Mouse (Mus musculus) heart, embryonic 14.5 days (tissue): ENCODE measurements around the gene Zmynd10. TPM values are rescaled to one million over a fixed set of nuclear protein-coding genes. Genes with fewer than 3 reads are reported as not detected.

Experiments used
- ATAC-seq: fragments of 200-750 bp; cut with Nextera tagmentation; 2 replicates; pipeline ENCODE4 v1.8.0; 2017; ENCODE audit warnings: low read depth, moderate TSS enrichment; ENCODE audit not compliant: insufficient number of reproducible peaks, insufficient read depth, low FRiP score
- H3K27ac ChIP-seq, 2 experiments: fragments of 200-500 bp in 1 of 2; fragments of 300-500 bp in 1 of 2; sonication (generic) in 1 of 2; replicated peaks in 1 of 2; 2 replicates each; pipeline ENCODE4 v1.5.1; 2012 to 2014; ENCODE audit warnings: low read depth in 2 of 2, low read length in 2 of 2, control low read depth in 1 of 2, mild to moderate bottlenecking in 1 of 2, mixed read lengths in 1 of 2; ENCODE audit not compliant: control insufficient read depth in 1 of 2, insufficient read depth in 1 of 2
- H3K27me3 ChIP-seq: fragments of 300-500 bp; sonication (generic); 2 replicates; pipeline ENCODE4 v1.6.1; 2014; ENCODE audit warnings: mild to moderate bottlenecking, low read length, control low read depth; ENCODE audit not compliant: control insufficient read depth, insufficient read depth
- H3K36me3 ChIP-seq: fragments of 300-500 bp; sonication (generic); 2 replicates; pipeline ENCODE4 v1.6.1; 2014; ENCODE audit warnings: mild to moderate bottlenecking, control low read depth, low read length, mixed read lengths; ENCODE audit not compliant: control insufficient read depth, insufficient read depth
- H3K4me1 ChIP-seq, 2 experiments: fragments of 200-500 bp in 1 of 2; fragments of 300-500 bp in 1 of 2; sonication (generic) in 1 of 2; 2 replicates each; pipeline ENCODE4 v1.6.1; 2012 to 2014; ENCODE audit warnings: low read length in 2 of 2, control low read depth in 1 of 2, mixed read lengths in 1 of 2; ENCODE audit not compliant: control insufficient read depth in 2 of 2, insufficient read depth in 2 of 2
- H3K4me2 ChIP-seq: fragments of 300-500 bp; sonication (generic); 2 replicates; pipeline ENCODE4 v1.6.1; 2014; ENCODE audit warnings: mild to moderate bottlenecking, low read length
- H3K4me3 ChIP-seq, 2 experiments: fragments of 200-500 bp in 1 of 2; fragments of 300-500 bp in 1 of 2; sonication (generic) in 1 of 2; 2 replicates each; pipeline ENCODE4 v1.5.1; 2012 to 2014; ENCODE audit warnings: low read length in 2 of 2, mild to moderate bottlenecking in 2 of 2, control low read depth in 1 of 2, low read depth in 1 of 2, moderate library complexity in 1 of 2; ENCODE audit not compliant: control insufficient read depth in 1 of 2, insufficient read depth in 1 of 2
- H3K9ac ChIP-seq: fragments of 300-500 bp; sonication (generic); 2 replicates; pipeline ENCODE4 v1.6.1; 2014; ENCODE audit warnings: mild to moderate bottlenecking, low read length
- H3K9me3 ChIP-seq: fragments of 300-500 bp; sonication (generic); 2 replicates; pipeline ENCODE4 v1.6.1; 2016; ENCODE audit warnings: low read length, control low read depth; ENCODE audit not compliant: control insufficient read depth
- WGBS: fragments of 180-500 bp; shearing (Covaris S2); extraction: QIAGEN DNeasy Blood & Tissue Kit; methylation state at CpG from one replicate; pipeline ENCODE4 v1.1.7; 2014; 5-methylcytosine and 5-hydroxymethylcytosine counted together
- polyA plus RNA-seq: library from polyadenylated mRNA; unstranded; fragments of >200 nt; fragmentation: Nextera tagmentation; extraction: Ambion mirVana; gene quantifications from 2 replicates; pipeline ENCODE4 v1.2.1, GENCODE M21; 2014

Gene Zmynd10
- polyA plus RNA-seq, 1 experiment from 2014 or later: not detected

DNA sequence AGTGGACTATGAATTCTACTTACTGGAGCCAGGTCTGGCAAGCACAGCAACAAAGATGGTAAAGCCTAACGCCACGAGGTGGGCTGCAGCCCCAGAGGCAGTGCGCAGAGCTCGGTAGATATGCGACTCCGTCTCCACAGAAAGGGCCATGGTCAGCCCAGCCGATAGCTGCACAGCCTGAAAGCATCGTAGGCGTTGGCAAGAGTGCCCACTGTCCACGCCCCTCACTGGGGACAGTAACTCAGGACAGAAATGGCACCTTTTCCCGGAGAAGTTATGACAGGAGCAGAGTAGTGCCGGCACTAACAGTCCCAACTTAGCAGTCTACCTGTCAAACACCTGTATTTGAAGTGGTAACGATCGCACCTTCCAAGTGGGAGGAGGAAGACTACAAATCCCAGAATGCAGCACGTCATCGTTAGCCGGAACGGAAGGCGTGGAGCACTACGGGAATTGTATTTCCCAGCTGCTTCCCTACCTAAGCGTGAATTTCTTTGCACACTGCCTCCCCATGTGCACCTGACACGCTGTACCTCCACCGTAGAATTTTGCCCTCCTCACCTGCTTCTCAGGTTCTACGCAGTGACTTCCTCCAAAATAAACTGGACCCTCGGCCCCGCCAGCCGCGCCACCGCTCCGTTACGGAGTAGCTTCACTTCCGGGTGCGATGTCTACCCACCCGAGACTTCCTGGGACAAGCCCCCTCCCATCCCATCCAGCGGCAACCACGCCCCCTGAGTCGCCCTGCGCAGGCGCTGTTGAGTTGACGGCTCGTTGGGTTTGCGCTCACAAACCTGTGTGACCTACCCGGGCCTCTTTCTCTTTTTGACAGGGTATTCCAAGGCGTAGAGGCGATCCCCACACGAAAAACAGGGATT is 5.4 kb upstream of the Zmynd10 start, which contains the start of the genes Cyb561d2 and Nprl2:
Gene Cyb561d2, minus strand, starts transcription at position 720 of the 878 bp plus-strand sequence.
Gene Nprl2, plus strand, starts transcription at position 753 of the 878 bp plus-strand sequence.
- Histone ChIP-seq H3K4me1 (peaks cover 18 to 28% of the 10 kb centered on the region in 2 experiments), H3K27me3 (no peaks in the 10 kb centered on the region), H3K27ac (peak within 1 kb of the TSS in 1 of 2 experiments; percentile 57; a peak in 2 of 4 replicates), H3K4me2 (peak within 1 kb of the TSS; percentile 94), H3K4me3 (peak within 1 kb of the TSS; percentile 69 to 86), H3K9me3 (no peaks in the 10 kb centered on the region), H3K36me3 (peaks cover 54% of the 10 kb centered on the region), H3K9ac (peak within 1 kb of the TSS; percentile 73)
- ATAC-seq: peak; percentile 78
- WGBS: under 1% methylated on average over 46 of the region's 46 CpGs

DNA sequence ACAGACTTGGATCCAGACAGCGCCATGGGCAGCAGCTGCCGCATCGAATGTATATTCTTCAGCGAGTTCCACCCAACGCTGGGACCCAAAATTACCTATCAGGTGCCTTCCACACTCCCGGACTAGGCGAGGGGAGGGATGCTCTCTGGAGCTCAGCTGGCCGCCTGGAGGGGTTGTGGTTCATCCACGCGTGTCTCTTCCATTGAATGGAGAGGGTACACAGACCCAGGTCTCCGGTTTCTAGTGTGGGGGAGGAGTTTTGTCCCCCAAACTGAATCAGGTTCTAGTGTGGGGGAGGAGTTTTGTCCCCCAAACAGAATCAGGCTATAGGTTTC is 4.8 kb upstream of the Zmynd10 start:
- H3K9me3 ChIP-seq: no peaks in the 10 kb centered on the region
- peaks cover 52% of the 10 kb centered on the region for H3K36me3 ChIP-seq
- no peak for ATAC-seq
- H3K4me1 ChIP-seq: peaks cover 18 to 28% of the 10 kb centered on the region in 2 experiments
- H3K4me2 ChIP-seq: peak overlapping the region; percentile 94
- peak overlapping the region; percentile 73 for H3K9ac ChIP-seq
- H3K27ac ChIP-seq: peak overlapping the region in 1 of 2 experiments; percentile 31; a peak in 1 of 4 replicates
- peak overlapping the region; percentile 69 to 86 for H3K4me3 ChIP-seq
- WGBS: 2% methylated on average over 11 of the region's 11 CpGs
- no peaks in the 10 kb centered on the region for H3K27me3 ChIP-seq

DNA sequence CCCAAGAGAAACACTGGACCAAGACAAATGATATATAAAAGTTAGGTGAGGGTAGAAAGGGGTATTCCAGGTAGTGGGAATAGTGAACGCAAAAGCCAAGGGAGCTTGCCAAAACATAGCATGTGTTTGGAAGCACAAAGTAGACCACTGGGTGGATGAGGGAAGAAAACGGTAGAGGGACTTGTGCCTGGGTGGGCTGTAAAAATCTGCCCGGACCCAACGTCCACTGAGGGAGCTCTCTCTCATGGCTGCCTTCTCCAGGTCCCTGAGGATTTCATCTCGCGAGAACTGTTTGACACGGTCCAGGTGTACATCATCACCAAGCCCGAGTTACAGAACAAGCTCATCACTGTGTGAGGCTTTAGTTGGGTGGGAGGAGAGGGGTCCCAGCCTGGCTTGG is 4.4 kb upstream of the Zmynd10 start:
- no peak for ATAC-seq
- 41% methylated on average over 8 of the region's 8 CpGs for WGBS
- Histone ChIP-seq H3K9ac (peak overlapping the region; percentile 73), H3K4me3 (peak overlapping the region; percentile 69 to 86), H3K4me1 (peaks cover 18 to 30% of the 10 kb centered on the region in 2 experiments), H3K4me2 (peak overlapping the region; percentile 94), H3K36me3 (peaks cover 48% of the 10 kb centered on the region), H3K9me3 (no peaks in the 10 kb centered on the region), H3K27ac (no peak overlapping the region), H3K27me3 (no peaks in the 10 kb centered on the region)

DNA sequence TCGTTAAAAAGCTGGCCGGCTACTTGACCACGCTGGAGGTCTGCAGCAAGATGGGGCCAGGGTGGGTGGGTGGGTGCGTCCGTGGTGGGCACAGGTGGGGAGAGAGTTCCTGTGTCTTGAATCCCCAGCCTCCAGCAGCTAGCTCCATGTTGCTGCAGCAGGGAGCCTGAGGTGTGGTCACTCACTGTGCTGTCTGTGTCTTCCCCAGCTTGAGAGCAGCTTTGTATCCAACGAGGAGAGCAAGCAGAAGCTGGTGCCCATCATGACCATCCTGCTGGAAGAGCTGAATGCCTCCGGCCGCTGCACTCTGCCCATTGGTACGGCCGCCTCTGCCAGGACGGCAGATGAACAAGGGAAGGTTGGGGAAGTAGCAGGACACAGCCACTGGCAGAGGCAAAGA is 3.8 kb upstream of the Zmynd10 start:
- Histone ChIP-seq H3K36me3 (peaks cover 42% of the 10 kb centered on the region), H3K4me3 (no peak overlapping the region), H3K4me1 (peaks cover 18 to 30% of the 10 kb centered on the region in 2 experiments), H3K9ac (no peak overlapping the region), H3K9me3 (no peaks in the 10 kb centered on the region), H3K27ac (no peak overlapping the region), H3K4me2 (no peak overlapping the region), H3K27me3 (no peaks in the 10 kb centered on the region)
- WGBS: 82% methylated on average over 11 of the region's 11 CpGs
- ATAC-seq: no peak

DNA sequence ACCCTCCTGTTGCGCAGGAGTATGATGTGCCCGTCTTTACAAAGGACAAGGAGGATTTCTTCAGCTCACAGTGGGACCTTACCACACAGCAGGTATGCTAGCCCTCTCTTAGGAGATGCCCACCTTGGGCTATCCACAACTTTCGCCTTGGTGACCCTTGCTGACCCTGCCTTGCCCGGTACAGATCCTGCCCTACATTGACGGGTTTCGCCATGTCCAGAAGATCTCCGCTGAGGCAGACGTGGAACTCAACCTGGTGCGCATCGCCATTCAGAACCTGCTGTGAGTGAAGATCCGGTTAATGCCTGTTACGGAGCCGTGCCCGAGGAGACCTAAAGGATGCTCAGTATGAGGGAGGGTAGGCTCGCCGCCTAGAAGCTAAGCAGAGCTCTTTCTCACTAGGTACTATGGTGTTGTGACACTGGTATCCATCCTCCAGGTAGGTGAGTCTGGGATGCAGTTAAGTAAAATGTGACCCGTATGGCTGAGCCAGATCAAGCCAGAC is 2.9 kb upstream of the Zmynd10 start:
- H3K36me3 ChIP-seq: peaks cover 33% of the 10 kb centered on the region
- no peak overlapping the region for H3K27ac ChIP-seq
- H3K4me2 ChIP-seq: no peak overlapping the region
- no peak overlapping the region for H3K4me3 ChIP-seq
- no peaks in the 10 kb centered on the region for H3K27me3 ChIP-seq
- H3K4me1 ChIP-seq: peaks cover 18 to 30% of the 10 kb centered on the region in 2 experiments
- H3K9me3 ChIP-seq: no peaks in the 10 kb centered on the region
- no peak for ATAC-seq
- 91% methylated on average over 17 of the region's 17 CpGs for WGBS
- H3K9ac ChIP-seq: no peak overlapping the region

DNA sequence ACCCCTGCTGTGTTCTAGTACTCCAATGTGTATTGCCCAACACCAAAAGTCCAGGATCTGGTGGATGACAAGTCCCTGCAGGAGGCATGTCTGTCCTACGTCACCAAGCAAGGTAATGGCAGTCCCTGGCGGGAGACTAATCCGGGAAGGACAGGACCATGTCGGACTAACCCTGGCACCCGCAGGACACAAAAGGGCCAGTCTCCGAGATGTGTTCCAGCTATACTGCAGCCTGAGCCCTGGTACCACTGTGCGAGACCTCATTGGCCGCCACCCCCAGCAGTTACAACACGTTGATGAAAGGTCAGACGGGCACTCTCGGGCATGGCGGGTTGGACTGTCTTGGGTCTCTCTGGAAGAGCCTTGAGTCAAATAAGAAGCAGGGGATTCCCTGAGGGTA is 2.4 kb upstream of the Zmynd10 start:
- H3K4me3 ChIP-seq: no peak overlapping the region
- H3K4me2 ChIP-seq: no peak overlapping the region
- peaks cover 18 to 30% of the 10 kb centered on the region in 2 experiments for H3K4me1 ChIP-seq
- H3K27me3 ChIP-seq: peaks cover 3% of the 10 kb centered on the region; the same call in 1 of the 2 replicates
- WGBS: 88% methylated on average over 12 of the region's 12 CpGs
- H3K27ac ChIP-seq: no peak overlapping the region
- H3K9ac ChIP-seq: no peak overlapping the region
- no peak for ATAC-seq
- H3K36me3 ChIP-seq: peaks cover 28% of the 10 kb centered on the region
- no peaks in the 10 kb centered on the region for H3K9me3 ChIP-seq

DNA sequence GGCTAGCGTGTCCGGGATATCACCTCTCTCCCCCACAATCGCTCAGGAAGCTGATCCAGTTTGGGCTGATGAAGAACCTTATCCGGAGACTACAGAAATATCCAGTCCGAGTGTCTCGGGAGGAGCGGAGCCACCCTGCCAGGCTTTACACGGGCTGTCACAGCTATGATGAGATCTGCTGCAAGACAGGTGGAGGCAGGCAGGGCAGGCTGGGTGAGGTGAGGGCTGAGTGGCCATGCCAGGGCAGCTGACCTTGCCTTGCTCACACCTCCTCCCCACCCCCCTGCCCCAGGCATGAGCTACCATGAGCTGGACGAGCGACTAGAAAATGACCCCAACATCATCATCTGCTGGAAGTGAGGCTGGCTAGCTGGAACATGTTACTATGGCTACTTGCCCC is 1.9 kb upstream of the Zmynd10 start:
- no peaks in the 10 kb centered on the region for H3K9me3 ChIP-seq
- H3K36me3 ChIP-seq: peaks cover 24% of the 10 kb centered on the region
- H3K27me3 ChIP-seq: peaks cover 4% of the 10 kb centered on the region
- ATAC-seq: no peak
- no peak overlapping the region for H3K4me2 ChIP-seq
- WGBS: 83% methylated on average over 10 of the region's 10 CpGs
- no peak overlapping the region for H3K9ac ChIP-seq
- H3K27ac ChIP-seq: no peak overlapping the region
- H3K4me3 ChIP-seq: no peak overlapping the region
- H3K4me1 ChIP-seq: peaks cover 18 to 30% of the 10 kb centered on the region in 2 experiments
